Mouse (Mus musculus): ENCODE measurements around the gene Srsf7.

DNA sequence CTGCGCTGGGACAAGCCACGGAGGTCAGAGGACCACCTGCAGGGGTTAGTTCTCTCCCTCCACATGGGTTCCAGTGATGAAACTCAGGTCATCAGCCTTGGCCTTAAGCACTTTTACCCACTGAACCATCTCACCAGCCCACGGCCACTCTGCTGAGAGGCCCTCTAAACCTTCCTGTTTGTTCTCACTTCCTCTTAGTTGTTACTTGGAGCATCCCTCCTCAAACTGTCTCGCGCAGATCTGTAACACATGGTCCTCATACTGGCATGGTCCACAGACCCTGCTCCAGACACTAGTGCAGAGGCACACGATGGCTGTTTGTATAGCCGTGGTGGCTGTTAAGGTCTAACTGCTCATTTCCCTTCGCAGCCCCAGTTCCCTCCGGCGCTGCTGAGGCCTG is 23.5 kb downstream of the Srsf7 start:
- no peak for TF ChIP-seq CTCF (IDR thresholded peaks at IDR 0.05; ENCODE audit: extremely low read depth, insufficient read depth, insufficient read length, insufficient replicate concordance)
- TF ChIP-seq POLR2A (IDR thresholded peaks at IDR 0.05; ENCODE audit: low read depth, low read length): no peak

All from spleen, adult 2 months (tissue).